Mouse (Mus musculus) myocyte (in vitro differentiated cells): ENCODE measurements at regions not wholly inside any gene's neighbourhood (a gene's known extent, or its start where the extent isn't known, plus 50 kb on each side); places are given as distances from the start of the nearest gene placed in this dataset.

ENCODE experiments used
- TCF12 ChIP-seq: IDR thresholded peaks from one replicate; pipeline ENCODE4 v1.6.1; 2011; ENCODE audit warnings: mild to moderate bottlenecking, control low read depth; ENCODE audit not compliant: poor library complexity, insufficient read depth, severe bottlenecking
- USF1 ChIP-seq: IDR thresholded peaks from one replicate; pipeline ENCODE4 v1.6.1; 2011; ENCODE audit warnings: low read depth, mild to moderate bottlenecking, control low read depth, moderate library complexity

DNA sequence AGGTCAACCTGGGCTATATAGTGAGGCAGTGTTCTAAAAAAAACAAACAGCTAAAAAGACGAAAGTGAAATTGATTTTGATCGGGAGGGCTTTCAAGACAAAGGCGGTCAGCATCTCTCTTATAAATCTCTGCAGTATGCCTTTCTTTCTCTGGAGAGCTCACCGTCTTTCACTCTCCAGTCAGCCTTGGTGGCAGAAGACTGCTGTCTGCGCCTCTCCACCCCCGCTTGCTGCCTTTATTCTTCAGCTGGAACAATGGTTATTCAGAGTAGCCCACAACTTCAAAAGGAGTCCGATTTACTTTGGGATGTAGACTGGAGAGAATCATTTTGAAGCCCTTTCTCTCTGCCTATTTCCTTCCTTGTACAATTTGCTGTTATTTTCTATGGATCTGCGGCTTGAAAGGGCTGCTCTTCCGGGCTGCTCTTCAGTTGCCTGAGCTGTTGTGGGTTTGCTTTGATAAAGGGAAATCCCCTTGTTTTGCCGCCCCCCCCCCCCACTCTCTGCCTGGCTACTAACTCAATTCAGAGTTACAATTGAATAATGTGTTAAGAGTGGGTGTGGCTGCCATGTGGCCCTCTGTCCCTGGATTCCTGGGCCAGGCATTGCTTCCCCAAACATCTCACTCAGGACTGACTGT, 64.0 kb upstream of the Ammecr1 start:
- TF ChIP-seq TCF12: no peak
- TF ChIP-seq USF1: no peak
